Mouse (Mus musculus) heart, embryonic 10.5 days (tissue): Measurements from ENCODE around the gene Rtl8a. TPM values are rescaled to one million over a fixed set of nuclear protein-coding genes. Genes with fewer than 3 reads are reported as not detected.
A peak's percentile ranks its signal among the peaks of the same experiment; 100 is the strongest.
"Not testable (repeated sequence)": the region's sequence is repeated elsewhere in the genome, so short reads cannot be mapped to it uniquely, and the experiment has no call there.

Source experiments
- DNase-seq: peaks from one replicate; pipeline ENCODE4 v3.0.0-alpha.2; 2017; ENCODE audit warnings: low spot score
- H3K27ac ChIP-seq: fragments of 300-500 bp; sonication (generic); 2 replicates; pipeline ENCODE4 v1.5.1; 2016; ENCODE audit warnings: mild to moderate bottlenecking
- H3K27me3 ChIP-seq: fragments of 300-500 bp; sonication (generic); 2 replicates; pipeline ENCODE4 v1.6.1; 2016; ENCODE audit warnings: mild to moderate bottlenecking; ENCODE audit not compliant: poor library complexity, insufficient read depth, severe bottlenecking
- H3K36me3 ChIP-seq: fragments of 300-500 bp; sonication (generic); 2 replicates; pipeline ENCODE4 v1.6.1; 2016; ENCODE audit warnings: mild to moderate bottlenecking, moderate library complexity
- H3K4me1 ChIP-seq: fragments of 300-500 bp; sonication (generic); 2 replicates; pipeline ENCODE4 v1.6.1; 2016; ENCODE audit warnings: mild to moderate bottlenecking
- H3K4me3 ChIP-seq: fragments of 300-500 bp; sonication (generic); 2 replicates; pipeline ENCODE4 v1.5.1; 2016; ENCODE audit warnings: mild to moderate bottlenecking, moderate library complexity
- H3K9me3 ChIP-seq: fragments of 300-500 bp; sonication (generic); 2 replicates; pipeline ENCODE4 v1.6.1; 2016; ENCODE audit warnings: mild to moderate bottlenecking, moderate library complexity
- WGBS: fragments of 180-500 bp; shearing (Covaris S2); methylation state at CpG from one replicate; pipeline ENCODE4 v1.1.7; 2016; 5-methylcytosine and 5-hydroxymethylcytosine counted together
- polyA plus RNA-seq: library from polyadenylated mRNA; unstranded; fragments of >200 nt; fragmentation: Nextera tagmentation; extraction: Ambion mirVana; gene quantifications from 2 replicates; pipeline ENCODE4 v1.2.1, GENCODE M21; 2016

Rtl8a gene
- polyA plus RNA-seq, 1 experiment from 2014 or later: 78.5 TPM

GRCm38 (mm10) chrX:53611395-53611794, 32.1 kb downstream of the Rtl8a start:
- H3K4me1 ChIP-seq, H3K9me3 ChIP-seq, H3K27me3 ChIP-seq, DNase-seq, H3K4me3 ChIP-seq, H3K36me3 ChIP-seq, H3K27ac ChIP-seq: not testable (repeated sequence)

- no peaks in the 10 kb centered on the region for H3K4me1 ChIP-seq
- no peak for DNase-seq
- H3K27me3 ChIP-seq: no peaks in the 10 kb centered on the region
- no peaks in the 10 kb centered on the region for H3K9me3 ChIP-seq
- no peaks in the 10 kb centered on the region for H3K36me3 ChIP-seq
- WGBS: 2% methylated on average over 3 of the region's 3 CpGs
- no peak overlapping the region for H3K27ac ChIP-seq
- H3K4me3 ChIP-seq: no peak overlapping the region
These were observed 32.9 kb downstream of the Rtl8a start for GRCm38 (mm10) chrX:53610571-53610970.

GRCm38 (mm10) chrX:53608879-53609278, 34.6 kb downstream of the Rtl8a start, which contains the start of gene Gm14597:
TSS of gene Gm14597 (minus strand) at chrX:53608979.
- not testable (repeated sequence) for H3K27me3 ChIP-seq, H3K4me1 ChIP-seq, DNase-seq, H3K36me3 ChIP-seq, H3K9me3 ChIP-seq
- Histone ChIP-seq H3K4me3 (peak within 1 kb of the TSS; percentile 58), H3K27ac (peak within 1 kb of the TSS; percentile 79)
- 69% methylated on average over 3 of the region's 4 CpGs for WGBS

- Histone ChIP-seq H3K4me3 (peak overlapping the region; percentile 58), H3K9me3 (no peaks in the 10 kb centered on the region), H3K27ac (peak overlapping the region; percentile 79), H3K36me3 (no peaks in the 10 kb centered on the region), H3K27me3 (no peaks in the 10 kb centered on the region), H3K4me1 (no peaks in the 10 kb centered on the region)
- WGBS: 26% methylated on average over 18 of the region's 18 CpGs
- DNase-seq: peak; percentile 75
These were observed 35.2 kb downstream of the Rtl8a start for GRCm38 (mm10) chrX:53608122-53608813.

- Histone ChIP-seq H3K4me3 (peak within 1 kb of the TSS; percentile 58), H3K27me3 (no peaks in the 10 kb centered on the region), H3K4me1 (no peaks in the 10 kb centered on the region), H3K27ac (peak within 1 kb of the TSS; percentile 79), H3K36me3 (no peaks in the 10 kb centered on the region), H3K9me3 (no peaks in the 10 kb centered on the region)
- DNase-seq: peak; percentile 78
- WGBS: 29% methylated on average over 19 of the region's 20 CpGs
These were observed 36.0 kb downstream of the Rtl8a start, which contains the start of gene Rtl8c for GRCm38 (mm10) chrX:53607242-53608121. TSS of gene Rtl8c (plus strand) at chrX:53608032.

GRCm38 (mm10) chrX:53606176-53606575, 37.3 kb downstream of the Rtl8a start:
- H3K4me3 ChIP-seq, H3K27me3 ChIP-seq, H3K9me3 ChIP-seq, H3K27ac ChIP-seq, H3K4me1 ChIP-seq, DNase-seq, H3K36me3 ChIP-seq: not testable (repeated sequence)
- WGBS: 31% methylated on average over 1 of the region's 1 CpGs

- not testable (repeated sequence) for H3K9me3 ChIP-seq, H3K4me1 ChIP-seq, H3K27me3 ChIP-seq, H3K36me3 ChIP-seq, H3K4me3 ChIP-seq, H3K27ac ChIP-seq, DNase-seq
- WGBS: 40% methylated on average over 2 of the region's 2 CpGs
These were observed 43.5 kb downstream of the Rtl8a start for GRCm38 (mm10) chrX:53599993-53600392.

Other genes with a start within 250 kb of the Rtl8a start
- not detected in 2 replicates for gene Etd, start 208.8 kb downstream of the Rtl8a start, polyA plus RNA-seq
- 31.0 and 48.5 TPM in 2 replicates for gene Rtl8c, start 35.6 kb downstream of the Rtl8a start, polyA plus RNA-seq
- gene Gm14597, start 34.7 kb downstream of the Rtl8a start, polyA plus RNA-seq: not detected in 2 replicates
- 65.5 and 75.6 TPM in 2 replicates for gene Rtl8b, start 26.7 kb upstream of the Rtl8a start, polyA plus RNA-seq
- 0.48 and 0.80 TPM in 2 replicates for gene 4930502E18Rik, start 81.1 kb upstream of the Rtl8a start, polyA plus RNA-seq
- gene 1700013H16Rik, start 114.1 kb upstream of the Rtl8a start, polyA plus RNA-seq: not detected in 2 replicates
- gene Zfp36l3, start 132.7 kb upstream of the Rtl8a start, polyA plus RNA-seq: not detected in 2 replicates
- 0.74 and 2.0 TPM in 2 replicates for gene Xlr, start 154.0 kb upstream of the Rtl8a start, polyA plus RNA-seq